Mouse (Mus musculus) embryonic facial prominence, embryonic 11.5 days (tissue): ENCODE data around the gene Chst8. TPM values are rescaled to one million over a fixed set of nuclear protein-coding genes. Genes with fewer than 3 reads are reported as not detected.

ENCODE experiments used
- ATAC-seq: fragments of 200-750 bp; cut with Nextera tagmentation; replicated peaks from 2 replicates; pipeline ENCODE4 v1.8.0; 2017; ENCODE audit warnings: low read depth; ENCODE audit not compliant: insufficient number of reproducible peaks, low FRiP score, low TSS enrichment
- DNase-seq: peaks from one replicate; pipeline ENCODE4 v3.0.0-alpha.2; 2015; ENCODE audit warnings: low spot score
- H3K27ac ChIP-seq: fragments of 300-500 bp; sonication (generic); replicated peaks from 2 replicates; pipeline ENCODE4 v1.5.1; 2014; ENCODE audit warnings: mild to moderate bottlenecking, low read depth, low read length, control low read depth
- H3K27me3 ChIP-seq: fragments of 300-500 bp; sonication (generic); 2 replicates; pipeline ENCODE4 v1.6.1; 2014; ENCODE audit warnings: mild to moderate bottlenecking, low read length, moderate library complexity, mixed read lengths; ENCODE audit not compliant: control insufficient read depth, insufficient read depth
- H3K36me3 ChIP-seq: fragments of 300-500 bp; sonication (generic); replicated peaks from 2 replicates; pipeline ENCODE4 v1.6.1; 2014; ENCODE audit warnings: low read depth, mild to moderate bottlenecking, low read length, moderate library complexity, mixed read lengths; ENCODE audit not compliant: control insufficient read depth, insufficient read depth
- H3K4me1 ChIP-seq: fragments of 300-500 bp; sonication (generic); 2 replicates; pipeline ENCODE4 v1.6.1; 2014; ENCODE audit warnings: low read length, mixed read lengths; ENCODE audit not compliant: control insufficient read depth, insufficient read depth
- H3K4me2 ChIP-seq: fragments of 300-500 bp; sonication (generic); 2 replicates; pipeline ENCODE4 v1.6.1; 2014; ENCODE audit warnings: low read depth, mild to moderate bottlenecking, control low read depth, low read length, moderate library complexity
- H3K4me3 ChIP-seq: fragments of 300-500 bp; sonication (generic); 2 replicates; pipeline ENCODE4 v1.5.1; 2014; ENCODE audit warnings: low read depth, low read length, control low read depth
- H3K9ac ChIP-seq: fragments of 300-500 bp; sonication (generic); replicated peaks from 2 replicates; pipeline ENCODE4 v1.6.1; 2014; ENCODE audit warnings: mild to moderate bottlenecking, control low read depth, low read length
- H3K9me3 ChIP-seq: fragments of 300-500 bp; sonication (generic); replicated peaks from 2 replicates; pipeline ENCODE4 v1.6.1; 2016; ENCODE audit warnings: mild to moderate bottlenecking, low read length, inconsistent platforms, mixed read lengths; ENCODE audit not compliant: control insufficient read depth
- WGBS: fragments of 180-500 bp; shearing (Covaris S2); extraction: QIAGEN DNeasy Blood & Tissue Kit; methylation state at CpG from one replicate; pipeline ENCODE4 v1.1.7; 2014; 5-methylcytosine and 5-hydroxymethylcytosine counted together
- polyA plus RNA-seq: library from polyadenylated mRNA; unstranded; fragments of >200 nt; fragmentation: Nextera tagmentation; extraction: Ambion mirVana; gene quantifications from 2 replicates; pipeline ENCODE4 v1.2.1, GENCODE M21; 2014

Gene Chst8
- polyA plus RNA-seq, 1 experiment from 2014 or later, result 7.6 TPM

DNA sequence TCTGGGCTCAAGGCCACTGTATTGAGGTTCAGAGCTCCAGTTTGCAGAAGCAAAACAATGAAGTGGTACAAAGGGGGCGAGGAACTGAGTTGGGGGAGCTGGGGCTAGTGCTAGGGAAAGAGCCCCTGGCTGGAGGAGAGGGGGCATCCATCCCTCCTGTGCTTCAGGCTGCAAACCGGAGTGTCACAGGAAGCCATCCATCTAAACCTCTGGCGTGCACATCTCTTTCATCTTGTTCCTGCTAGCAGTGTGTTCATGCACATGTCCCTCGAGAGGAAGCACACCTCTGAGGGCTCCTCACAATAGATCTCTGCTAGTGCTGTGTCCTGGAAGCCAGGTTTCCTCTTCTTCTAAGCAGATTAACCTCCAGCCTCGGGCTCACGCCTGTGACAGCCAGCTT, 65.9 kb downstream of the Chst8 start:
- no peak overlapping the region for H3K9ac ChIP-seq

DNA sequence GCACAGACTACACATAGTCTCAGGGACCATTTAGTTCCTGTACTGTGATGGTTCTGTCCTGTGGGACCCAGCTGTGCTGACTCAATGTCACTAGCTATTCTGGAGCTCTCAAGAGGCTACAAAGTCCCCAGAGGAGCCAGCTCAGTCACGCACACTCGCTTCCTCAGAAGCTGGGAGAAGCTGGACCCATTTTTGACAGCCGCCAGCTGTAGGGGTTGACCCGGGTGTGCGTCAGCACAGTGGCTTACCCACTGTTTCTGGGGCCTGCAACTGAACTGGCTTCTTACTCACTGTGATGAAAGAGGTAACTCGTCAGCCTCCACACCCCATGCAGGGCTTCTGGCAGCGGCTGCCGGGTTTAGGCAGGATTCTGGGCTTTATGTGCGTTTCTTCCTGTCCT, 66.3 kb downstream of the Chst8 start:
- 62% methylated on average over 9 of the region's 9 CpGs for WGBS
- Histone ChIP-seq H3K36me3 (no peaks in the 10 kb centered on the region), H3K4me2 (no peak overlapping the region), H3K4me3 (no peak overlapping the region), H3K27ac (no peak overlapping the region), H3K9ac (no peak overlapping the region), H3K9me3 (no peaks in the 10 kb centered on the region), H3K27me3 (no peaks in the 10 kb centered on the region), H3K4me1 (no peaks in the 10 kb centered on the region)
- ATAC-seq (no peak), DNase-seq (no peak)

More for the DNA sequence above, 65.9 kb downstream of the Chst8 start:
- no peaks in the 10 kb centered on the region for H3K9me3 ChIP-seq
- DNase-seq, result no peak
- 49% methylated on average over 6 of the region's 6 CpGs for WGBS
- H3K4me1 ChIP-seq, result no peaks in the 10 kb centered on the region
- H3K27ac ChIP-seq, result no peak overlapping the region
- ATAC-seq, result no peak
- no peaks in the 10 kb centered on the region for H3K27me3 ChIP-seq
- H3K4me3 ChIP-seq, result no peak overlapping the region
- H3K4me2 ChIP-seq, result no peak overlapping the region
- H3K36me3 ChIP-seq, result no peaks in the 10 kb centered on the region

- ATAC-seq, result no peak
Observed at GRCm38 (mm10) chr7:34745426-34745825, 67.1 kb downstream of the Chst8 start.

DNA sequence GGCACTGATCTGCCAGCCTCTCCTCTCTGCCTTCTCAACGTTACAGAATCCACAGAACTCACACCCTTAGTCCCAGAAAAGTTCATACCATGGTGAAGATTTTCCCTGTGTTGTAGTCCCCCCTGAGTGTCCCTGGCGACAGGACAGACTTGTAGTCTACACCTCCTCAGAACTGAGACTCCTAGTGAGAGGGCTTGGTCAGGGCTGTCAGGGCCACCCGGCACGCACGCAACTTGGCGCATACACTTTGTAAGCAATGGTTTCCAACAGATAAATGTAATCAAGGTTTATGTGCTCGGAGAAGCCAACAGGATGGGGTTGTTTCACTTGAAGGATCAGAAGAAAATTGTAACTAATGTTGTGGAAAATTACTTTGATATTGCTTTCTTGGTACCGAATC, 67.5 kb downstream of the Chst8 start:
- Histone ChIP-seq H3K9ac (no peak overlapping the region), H3K4me2 (no peak overlapping the region), H3K36me3 (no peaks in the 10 kb centered on the region), H3K27me3 (no peaks in the 10 kb centered on the region), H3K4me3 (no peak overlapping the region), H3K27ac (no peak overlapping the region), H3K9me3 (no peaks in the 10 kb centered on the region), H3K4me1 (no peaks in the 10 kb centered on the region)
- DNase-seq (no peak), ATAC-seq (no peak)
- 93% methylated on average over 8 of the region's 8 CpGs for WGBS

More at GRCm38 (mm10) chr7:34745426-34745825, 67.1 kb downstream of the Chst8 start:
- H3K4me3 ChIP-seq, result no peak overlapping the region
- H3K27ac ChIP-seq, result no peak overlapping the region
- no peaks in the 10 kb centered on the region for H3K27me3 ChIP-seq
- H3K4me1 ChIP-seq, result no peaks in the 10 kb centered on the region
- no peaks in the 10 kb centered on the region for H3K36me3 ChIP-seq
- H3K4me2 ChIP-seq, result no peak overlapping the region
- no peak for DNase-seq
- H3K9me3 ChIP-seq, result no peaks in the 10 kb centered on the region
- no peak overlapping the region for H3K9ac ChIP-seq
- 84% methylated on average over 9 of the region's 9 CpGs for WGBS

GRCm38 (mm10) chr7:34743411-34744085, 69.0 kb downstream of the Chst8 start:
- Histone ChIP-seq H3K27ac (no peak overlapping the region), H3K4me1 (no peaks in the 10 kb centered on the region), H3K27me3 (no peaks in the 10 kb centered on the region), H3K4me3 (no peak overlapping the region), H3K36me3 (no peaks in the 10 kb centered on the region), H3K9me3 (no peaks in the 10 kb centered on the region), H3K9ac (no peak overlapping the region), H3K4me2 (no peak overlapping the region)
- DNase-seq, result no peak
- no peak for ATAC-seq
- WGBS, result 79% methylated on average over 8 of the region's 8 CpGs

GRCm38 (mm10) chr7:34739371-34739770, 73.1 kb downstream of the Chst8 start:
- H3K36me3 ChIP-seq, result no peaks in the 10 kb centered on the region
- no peak overlapping the region for H3K9ac ChIP-seq
- DNase-seq (no peak), ATAC-seq (no peak)
- no peak overlapping the region for H3K4me2 ChIP-seq
- WGBS, result 94% methylated on average over 8 of the region's 8 CpGs
- no peak overlapping the region for H3K4me3 ChIP-seq
- no peaks in the 10 kb centered on the region for H3K27me3 ChIP-seq
- no peaks in the 10 kb centered on the region for H3K9me3 ChIP-seq
- H3K27ac ChIP-seq, result no peak overlapping the region
- no peaks in the 10 kb centered on the region for H3K4me1 ChIP-seq

DNA sequence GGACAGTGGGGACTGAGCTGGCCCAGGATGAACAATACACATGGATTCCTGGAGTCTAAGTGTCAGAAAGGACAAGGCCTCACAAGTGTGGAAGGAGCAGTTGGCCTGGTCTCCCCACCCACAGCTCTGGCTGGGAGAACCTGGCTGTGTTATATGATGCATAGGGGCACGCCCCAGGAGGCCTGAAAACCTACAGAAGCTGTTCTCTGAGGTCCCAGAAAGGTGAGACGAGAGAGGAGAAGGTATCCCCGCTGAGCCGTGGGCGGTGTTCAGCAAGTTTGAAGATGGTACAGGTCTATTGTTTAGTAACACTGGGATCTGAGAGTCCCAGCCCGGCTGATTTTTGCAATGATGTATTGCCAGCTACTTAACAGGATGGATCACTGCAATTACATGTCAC, 75.3 kb downstream of the Chst8 start:
- WGBS, result 72% methylated on average over 6 of the region's 6 CpGs
- no peak for DNase-seq
- Histone ChIP-seq H3K4me1 (no peaks in the 10 kb centered on the region), H3K4me2 (no peak overlapping the region), H3K36me3 (no peaks in the 10 kb centered on the region), H3K27ac (no peak overlapping the region), H3K9me3 (no peaks in the 10 kb centered on the region), H3K4me3 (no peak overlapping the region), H3K9ac (no peak overlapping the region), H3K27me3 (no peaks in the 10 kb centered on the region)
- ATAC-seq, result no peak

GRCm38 (mm10) chr7:34734348-34734747, 78.2 kb downstream of the Chst8 start:
- H3K9me3 ChIP-seq, result no peaks in the 10 kb centered on the region
- DNase-seq, result no peak
- H3K4me1 ChIP-seq, result no peaks in the 10 kb centered on the region
- no peaks in the 10 kb centered on the region for H3K36me3 ChIP-seq
- H3K27ac ChIP-seq, result no peak overlapping the region
- H3K4me2 ChIP-seq, result no peak overlapping the region
- H3K27me3 ChIP-seq, result no peaks in the 10 kb centered on the region
- 75% methylated on average over 6 of the region's 6 CpGs for WGBS
- no peak overlapping the region for H3K9ac ChIP-seq
- no peak for ATAC-seq
- no peak overlapping the region for H3K4me3 ChIP-seq
